Mouse (Mus musculus): ENCODE results near the gene Kcnmb1. TPM values are rescaled to one million over a fixed set of nuclear protein-coding genes. Genes with fewer than 3 reads are reported as not detected.

Kcnmb1 gene
- polyA plus RNA-seq, 1 experiment from 2014 or later = 0.66 TPM

- ATAC-seq = peak; percentile 80
- Histone ChIP-seq H3K4me2 (replicated peaks; ENCODE audit: low read depth, low read length) (no peak overlapping the region), H3K9me3 (ENCODE audit: low read length) (no peaks in the 10 kb centered on the region), H3K4me3 (ENCODE audit: low read depth, low read length) (no peak overlapping the region), H3K4me1 (ENCODE audit: insufficient read depth, low read depth, low read length) (no peaks in the 10 kb centered on the region), H3K9ac (replicated peaks; ENCODE audit: low read depth) (no peak overlapping the region), H3K36me3 (ENCODE audit: insufficient read depth, low read length) (no peaks in the 10 kb centered on the region), H3K27ac (ENCODE audit: low read length) (no peak overlapping the region), H3K27me3 (replicated peaks; ENCODE audit: insufficient read depth, low read length) (no peaks in the 10 kb centered on the region)
- 61% methylated on average over 8 of the region's 8 CpGs for WGBS
- no peak for TF ChIP-seq EP300 (IDR thresholded peaks at IDR 0.05)
- no peak for TF ChIP-seq CTCF (IDR thresholded peaks at IDR 0.05)
- DNase-seq (ENCODE audit: low spot score) = peak; percentile 52
Measured at GRCm38 (mm10) chr11:33951684-33952625, 10.9 kb upstream of the Kcnmb1 start.

GRCm38 (mm10) chr11:33955982-33956381 lies 6.8 kb upstream of the Kcnmb1 start:
- WGBS = 62% methylated on average over 4 of the region's 4 CpGs
- H3K27me3 ChIP-seq (replicated peaks; ENCODE audit: insufficient read depth, low read length) = no peaks in the 10 kb centered on the region
- TF ChIP-seq EP300 (IDR thresholded peaks at IDR 0.05) (no peak), CTCF (IDR thresholded peaks at IDR 0.05) (no peak)

GRCm38 (mm10) chr11:33956623-33957022 lies 6.2 kb upstream of the Kcnmb1 start:
- no peak overlapping the region for H3K27ac ChIP-seq (ENCODE audit: low read length)
- H3K36me3 ChIP-seq (ENCODE audit: insufficient read depth, low read length) = no peaks in the 10 kb centered on the region
- H3K4me1 ChIP-seq (ENCODE audit: insufficient read depth, low read depth, low read length) = no peaks in the 10 kb centered on the region
- H3K4me2 ChIP-seq (replicated peaks; ENCODE audit: low read depth, low read length) = no peak overlapping the region
- H3K9ac ChIP-seq (replicated peaks; ENCODE audit: low read depth) = no peak overlapping the region
- 78% methylated on average over 5 of the region's 5 CpGs for WGBS
- H3K9me3 ChIP-seq (ENCODE audit: low read length) = no peaks in the 10 kb centered on the region
- H3K27me3 ChIP-seq (replicated peaks; ENCODE audit: insufficient read depth, low read length) = no peaks in the 10 kb centered on the region
- DNase-seq (ENCODE audit: low spot score) (no peak), ATAC-seq (no peak)
- TF ChIP-seq CTCF (IDR thresholded peaks at IDR 0.05) (no peak), EP300 (IDR thresholded peaks at IDR 0.05) (no peak)
- no peak overlapping the region for H3K4me3 ChIP-seq (ENCODE audit: low read depth, low read length)

More at GRCm38 (mm10) chr11:33955982-33956381, 6.8 kb upstream of the Kcnmb1 start:
- no peak for DNase-seq (ENCODE audit: low spot score)
- Histone ChIP-seq H3K9me3 (ENCODE audit: low read length) (no peaks in the 10 kb centered on the region), H3K4me1 (ENCODE audit: insufficient read depth, low read depth, low read length) (no peaks in the 10 kb centered on the region), H3K27ac (ENCODE audit: low read length) (no peak overlapping the region), H3K36me3 (ENCODE audit: insufficient read depth, low read length) (no peaks in the 10 kb centered on the region), H3K4me2 (replicated peaks; ENCODE audit: low read depth, low read length) (no peak overlapping the region), H3K9ac (replicated peaks; ENCODE audit: low read depth) (no peak overlapping the region), H3K4me3 (ENCODE audit: low read depth, low read length) (no peak overlapping the region)
- no peak for ATAC-seq

GRCm38 (mm10) chr11:33957595-33957994 lies 5.2 kb upstream of the Kcnmb1 start:
- H3K4me3 ChIP-seq (ENCODE audit: low read depth, low read length) = no peak overlapping the region
- DNase-seq (ENCODE audit: low spot score) = no peak
- H3K27me3 ChIP-seq (replicated peaks; ENCODE audit: insufficient read depth, low read length) = no peaks in the 10 kb centered on the region
- WGBS = 78% methylated on average over 6 of the region's 6 CpGs
- H3K36me3 ChIP-seq (ENCODE audit: insufficient read depth, low read length) = no peaks in the 10 kb centered on the region
- H3K9ac ChIP-seq (replicated peaks; ENCODE audit: low read depth) = no peak overlapping the region
- no peak for ATAC-seq
- TF ChIP-seq CTCF (IDR thresholded peaks at IDR 0.05) (no peak), EP300 (IDR thresholded peaks at IDR 0.05) (no peak)
- no peak overlapping the region for H3K27ac ChIP-seq (ENCODE audit: low read length)
- no peak overlapping the region for H3K4me2 ChIP-seq (replicated peaks; ENCODE audit: low read depth, low read length)
- no peaks in the 10 kb centered on the region for H3K9me3 ChIP-seq (ENCODE audit: low read length)
- H3K4me1 ChIP-seq (ENCODE audit: insufficient read depth, low read depth, low read length) = no peaks in the 10 kb centered on the region

GRCm38 (mm10) chr11:33958713-33959112 lies 4.1 kb upstream of the Kcnmb1 start:
- 67% methylated on average over 8 of the region's 8 CpGs for WGBS
- ATAC-seq (no peak), DNase-seq (ENCODE audit: low spot score) (no peak)
- Histone ChIP-seq H3K27me3 (replicated peaks; ENCODE audit: insufficient read depth, low read length) (no peaks in the 10 kb centered on the region), H3K4me3 (ENCODE audit: low read depth, low read length) (no peak overlapping the region), H3K4me2 (replicated peaks; ENCODE audit: low read depth, low read length) (no peak overlapping the region), H3K27ac (ENCODE audit: low read length) (no peak overlapping the region), H3K9ac (replicated peaks; ENCODE audit: low read depth) (no peak overlapping the region), H3K36me3 (ENCODE audit: insufficient read depth, low read length) (no peaks in the 10 kb centered on the region), H3K9me3 (ENCODE audit: low read length) (no peaks in the 10 kb centered on the region), H3K4me1 (ENCODE audit: insufficient read depth, low read depth, low read length) (no peaks in the 10 kb centered on the region)
- TF ChIP-seq EP300 (IDR thresholded peaks at IDR 0.05) = no peak
- peak; percentile 54 for TF ChIP-seq CTCF (IDR thresholded peaks at IDR 0.05)

- 34% methylated on average over 6 of the region's 7 CpGs for WGBS
- no peak for ATAC-seq
- H3K36me3 ChIP-seq (ENCODE audit: insufficient read depth, low read length) = no peaks in the 10 kb centered on the region
- H3K9me3 ChIP-seq (ENCODE audit: low read length) = no peaks in the 10 kb centered on the region
- H3K4me3 ChIP-seq (ENCODE audit: low read depth, low read length) = no peak overlapping the region
- no peak overlapping the region for H3K27ac ChIP-seq (ENCODE audit: low read length)
- H3K27me3 ChIP-seq (replicated peaks; ENCODE audit: insufficient read depth, low read length) = no peaks in the 10 kb centered on the region
- no peak for TF ChIP-seq EP300 (IDR thresholded peaks at IDR 0.05)
- TF ChIP-seq CTCF (IDR thresholded peaks at IDR 0.05) = no peak
- no peaks in the 10 kb centered on the region for H3K4me1 ChIP-seq (ENCODE audit: insufficient read depth, low read depth, low read length)
- no peak overlapping the region for H3K4me2 ChIP-seq (replicated peaks; ENCODE audit: low read depth, low read length)
- H3K9ac ChIP-seq (replicated peaks; ENCODE audit: low read depth) = no peak overlapping the region
- DNase-seq (ENCODE audit: low spot score) = no peak
Measured at GRCm38 (mm10) chr11:33962178-33962577, 635 bp upstream of the Kcnmb1 start.

Data from lung, postnatal 0 days (tissue).